Mouse (Mus musculus): ENCODE data around the gene Rrh. TPM values are rescaled to one million over a fixed set of nuclear protein-coding genes. Genes with fewer than 3 reads are reported as not detected.
"Not testable (repeated sequence)": the region's sequence is repeated elsewhere in the genome, so short reads cannot be mapped to it uniquely, and the experiment has no call there.

The Rrh gene
- total and polyA plus RNA-seq, 2 experiments from 2014 or later = 0.36 to 1.2 TPM

DNA sequence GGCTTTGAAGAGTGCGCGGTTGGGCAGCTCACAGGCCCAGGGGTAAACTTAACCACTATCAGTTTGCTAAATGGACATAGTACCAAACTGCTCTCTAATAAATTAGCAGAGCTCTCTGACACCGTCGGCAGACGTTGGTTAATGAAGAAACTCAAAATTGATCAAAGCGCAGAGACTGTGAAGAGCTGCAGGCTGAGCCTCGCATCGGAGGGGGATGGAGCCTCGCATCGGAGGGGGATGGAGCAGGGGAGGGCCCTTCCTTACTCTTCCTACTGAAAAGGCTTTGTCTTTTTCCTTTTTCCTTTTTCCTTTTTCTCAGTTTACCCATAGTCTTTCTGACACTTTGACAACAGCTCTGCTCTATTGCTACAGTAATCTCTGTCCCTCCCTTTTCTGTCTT is 41.0 kb downstream of the Rrh start:
- Histone ChIP-seq H3K4me2 (ENCODE audit: low read depth, low read length, poor library complexity, severe bottlenecking) (no peak overlapping the region), H3K27me3 (ENCODE audit: insufficient read depth, low read length) (no peaks in the 10 kb centered on the region), H3K36me3 (ENCODE audit: insufficient read depth, low read length) (no peaks in the 10 kb centered on the region), H3K4me1 (ENCODE audit: insufficient read depth, low read length) (no peaks in the 10 kb centered on the region), H3K27ac (ENCODE audit: low read depth, low read length) (no peak overlapping the region), H3K9me3 (ENCODE audit: low read length) (no peaks in the 10 kb centered on the region), H3K9ac (replicated peaks; ENCODE audit: low read length, poor library complexity, severe bottlenecking) (no peak overlapping the region), H3K4me3 (ENCODE audit: low read depth, low read length) (no peak overlapping the region)
- 17% methylated on average over 10 of the region's 10 CpGs for WGBS
- TF ChIP-seq CTCF (IDR thresholded peaks at IDR 0.05) = no peak
- ATAC-seq (ENCODE audit: low FRiP score) = no peak
- DNase-seq (ENCODE audit: low spot score) = no peak

DNA sequence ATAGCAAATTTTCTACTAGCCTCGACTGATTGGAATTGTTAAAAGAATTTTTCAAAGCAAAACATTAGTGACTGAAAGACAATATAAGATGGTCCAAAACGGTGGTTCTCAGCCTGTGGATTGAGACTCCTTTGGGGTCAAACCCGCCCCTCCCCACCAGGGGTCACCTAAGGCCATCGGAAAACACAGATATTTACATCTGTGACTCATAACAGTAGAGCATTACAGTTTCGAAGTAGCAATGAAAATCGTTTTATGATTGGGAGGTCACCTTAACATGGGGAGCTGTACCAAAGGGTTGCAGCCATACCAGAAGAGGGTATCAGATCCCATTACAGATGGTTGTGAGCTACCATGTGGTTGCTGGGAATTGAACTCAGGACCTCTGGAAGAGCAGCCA is 51.2 kb downstream of the Rrh start:
- H3K4me2 ChIP-seq (ENCODE audit: low read depth, low read length, poor library complexity, severe bottlenecking) = no peak overlapping the region
- H3K36me3 ChIP-seq (ENCODE audit: insufficient read depth, low read length) = no peaks in the 10 kb centered on the region
- DNase-seq (ENCODE audit: low spot score) = no peak
- ATAC-seq (ENCODE audit: low FRiP score) = no peak
- H3K27ac ChIP-seq (ENCODE audit: low read depth, low read length) = no peak overlapping the region
- WGBS = 88% methylated on average over 6 of the region's 6 CpGs
- H3K9me3 ChIP-seq (ENCODE audit: low read length) = no peaks in the 10 kb centered on the region
- H3K4me3 ChIP-seq (ENCODE audit: low read depth, low read length) = no peak overlapping the region
- no peak for TF ChIP-seq CTCF (IDR thresholded peaks at IDR 0.05)
- H3K27me3 ChIP-seq (ENCODE audit: insufficient read depth, low read length) = no peaks in the 10 kb centered on the region
- no peaks in the 10 kb centered on the region for H3K4me1 ChIP-seq (ENCODE audit: insufficient read depth, low read length)
- H3K9ac ChIP-seq (replicated peaks; ENCODE audit: low read length, poor library complexity, severe bottlenecking) = no peak overlapping the region

DNA sequence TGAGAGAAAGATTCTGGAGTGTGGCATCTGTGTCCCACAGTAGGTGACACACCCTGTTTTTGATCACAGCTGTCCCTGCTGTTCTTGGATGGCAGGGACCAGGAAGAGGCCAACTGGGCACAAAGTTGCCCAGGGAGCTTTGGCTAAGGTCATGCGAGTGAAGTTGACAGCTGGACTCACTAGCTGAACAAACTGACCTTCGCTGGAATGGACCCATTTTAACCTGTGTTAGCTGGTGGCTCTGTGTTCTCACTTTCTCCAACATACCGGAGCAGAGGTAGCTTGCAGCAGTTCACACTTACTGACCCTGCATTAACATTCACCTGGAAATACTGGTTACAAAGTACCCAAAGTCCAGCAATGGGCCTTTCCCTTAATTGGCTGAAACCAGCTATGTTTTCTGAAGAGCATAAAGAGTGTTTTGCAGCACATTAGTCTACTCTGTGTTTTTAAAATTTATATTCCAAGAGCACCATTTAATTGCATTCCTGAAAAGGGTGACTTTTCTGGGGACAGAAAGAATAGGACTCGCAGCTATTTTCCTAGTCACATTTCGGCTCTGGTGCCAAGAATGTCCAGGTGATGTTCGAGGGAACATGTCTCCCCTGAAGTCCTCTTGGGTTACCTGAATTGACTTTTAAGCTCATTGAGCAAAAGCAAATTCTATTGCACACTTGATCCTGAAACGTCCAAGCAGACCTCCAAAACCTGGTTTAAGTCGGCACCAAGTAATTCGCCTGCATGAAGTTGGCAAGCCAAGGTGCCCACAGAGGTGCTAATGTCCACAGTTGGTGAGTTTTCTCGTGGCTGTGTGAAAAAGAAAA is 55.2 kb downstream of the Rrh start:
- H3K36me3 ChIP-seq (ENCODE audit: insufficient read depth, low read length) = no peaks in the 10 kb centered on the region
- H3K27ac ChIP-seq (ENCODE audit: low read depth, low read length) = no peak overlapping the region
- ATAC-seq (ENCODE audit: low FRiP score) = no peak
- no peaks in the 10 kb centered on the region for H3K4me1 ChIP-seq (ENCODE audit: insufficient read depth, low read length)
- 86% methylated on average over 10 of the region's 10 CpGs for WGBS
- no peak for DNase-seq (ENCODE audit: low spot score)
- no peaks in the 10 kb centered on the region for H3K27me3 ChIP-seq (ENCODE audit: insufficient read depth, low read length)
- H3K9ac ChIP-seq (replicated peaks; ENCODE audit: low read length, poor library complexity, severe bottlenecking) = no peak overlapping the region
- H3K4me3 ChIP-seq (ENCODE audit: low read depth, low read length) = no peak overlapping the region
- TF ChIP-seq CTCF (IDR thresholded peaks at IDR 0.05) = no peak
- peaks cover 5% of the 10 kb centered on the region; the same call in 1 of the 2 replicates for H3K9me3 ChIP-seq (ENCODE audit: low read length)
- no peak overlapping the region for H3K4me2 ChIP-seq (ENCODE audit: low read depth, low read length, poor library complexity, severe bottlenecking)

DNA sequence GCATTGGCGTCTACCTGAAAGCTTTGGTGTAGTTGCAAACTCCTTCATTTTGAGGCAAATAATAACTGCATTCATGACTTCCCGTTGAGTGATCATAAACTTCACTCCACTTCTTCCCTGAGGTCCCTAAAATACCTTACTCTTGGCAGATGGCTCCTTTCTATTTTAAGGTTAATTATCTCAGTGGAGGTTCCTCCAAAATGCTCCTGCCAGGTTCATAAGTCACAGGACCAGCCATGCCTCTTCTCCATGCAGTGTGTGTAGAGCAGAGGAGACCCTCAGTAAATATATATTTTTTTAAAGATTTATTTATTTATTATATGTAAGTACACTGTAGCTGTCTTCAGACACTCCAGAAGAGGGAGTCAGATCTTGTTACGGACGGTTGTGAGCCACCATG is 56.3 kb downstream of the Rrh start:
- no peak overlapping the region for H3K4me2 ChIP-seq (ENCODE audit: low read depth, low read length, poor library complexity, severe bottlenecking)
- no peaks in the 10 kb centered on the region for H3K4me1 ChIP-seq (ENCODE audit: insufficient read depth, low read length)
- no peak overlapping the region for H3K4me3 ChIP-seq (ENCODE audit: low read depth, low read length)
- WGBS = 96% methylated on average over 4 of the region's 4 CpGs
- H3K9ac ChIP-seq (replicated peaks; ENCODE audit: low read length, poor library complexity, severe bottlenecking) = no peak overlapping the region
- no peak for ATAC-seq (ENCODE audit: low FRiP score)
- H3K27ac ChIP-seq (ENCODE audit: low read depth, low read length) = no peak overlapping the region
- peaks cover 5% of the 10 kb centered on the region; the same call in 1 of the 2 replicates for H3K9me3 ChIP-seq (ENCODE audit: low read length)
- no peaks in the 10 kb centered on the region for H3K27me3 ChIP-seq (ENCODE audit: insufficient read depth, low read length)
- no peak for TF ChIP-seq CTCF (IDR thresholded peaks at IDR 0.05)
- no peaks in the 10 kb centered on the region for H3K36me3 ChIP-seq (ENCODE audit: insufficient read depth, low read length)
- no peak for DNase-seq (ENCODE audit: low spot score)

DNA sequence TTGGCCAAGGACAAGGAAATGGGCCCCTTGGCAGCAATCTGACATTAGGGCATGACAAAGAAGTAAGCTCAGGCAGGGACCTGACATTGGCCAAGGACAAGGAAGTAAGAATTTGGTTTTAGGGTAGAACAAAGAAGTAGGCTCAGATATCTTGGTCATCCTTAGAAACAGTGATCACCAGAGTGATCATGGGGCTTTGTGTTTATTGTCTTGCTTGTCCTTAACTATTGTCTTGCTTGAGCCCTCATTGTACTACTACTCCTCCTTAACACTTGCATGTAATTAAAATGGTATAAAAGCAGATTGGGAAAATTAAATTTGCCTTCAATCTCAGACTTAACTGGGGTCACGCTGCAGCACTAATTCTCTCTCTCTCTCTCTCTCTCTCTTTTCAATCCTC is 64.8 kb downstream of the Rrh start:
- H3K4me3 ChIP-seq (ENCODE audit: low read depth, low read length); ATAC-seq (ENCODE audit: low FRiP score): not testable (repeated sequence)
- WGBS = 85% methylated on average over 1 of the region's 1 CpGs

More for the DNA sequence above, 64.8 kb downstream of the Rrh start:
- H3K36me3 ChIP-seq (ENCODE audit: insufficient read depth, low read length); H3K27ac ChIP-seq (ENCODE audit: low read depth, low read length); H3K9me3 ChIP-seq (ENCODE audit: low read length); H3K4me2 ChIP-seq (ENCODE audit: low read depth, low read length, poor library complexity, severe bottlenecking); H3K4me1 ChIP-seq (ENCODE audit: insufficient read depth, low read length); DNase-seq (ENCODE audit: low spot score); H3K27me3 ChIP-seq (ENCODE audit: insufficient read depth, low read length); H3K9ac ChIP-seq (replicated peaks; ENCODE audit: low read length, poor library complexity, severe bottlenecking): not testable (repeated sequence)

Measured in midbrain, postnatal 0 days (tissue).